Mouse (Mus musculus) neural tube, embryonic 10.5 days (tissue): ENCODE results near the gene Ccnb1.
"Not testable (repeated sequence)": the region's sequence is repeated elsewhere in the genome, so short reads cannot be mapped to it uniquely, and the experiment has no call there.

Experiments
- DNase-seq: peaks from one replicate; pipeline ENCODE4 v3.0.0-alpha.2; 2017; ENCODE audit warnings: low spot score; ENCODE audit errors: extremely low spot score

Gene Ccnb1

DNA sequence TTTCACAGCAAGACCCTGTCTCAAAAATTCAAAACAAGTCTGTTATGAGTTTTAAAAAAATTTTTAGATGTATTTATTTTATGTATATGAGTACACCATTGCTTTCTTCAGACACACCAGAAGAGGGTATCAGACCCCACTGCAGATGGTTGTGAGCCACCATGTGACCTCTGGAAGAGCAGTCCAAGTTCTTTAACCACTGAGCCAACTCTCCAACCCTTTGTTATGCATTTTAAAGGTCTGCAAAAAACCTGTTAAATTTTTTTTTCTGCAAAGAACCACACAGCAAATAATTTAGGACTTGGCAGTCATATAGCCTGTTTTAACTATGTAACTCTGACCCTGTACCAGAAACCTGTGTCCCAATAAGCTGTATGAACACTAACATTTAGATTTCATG, 11.7 kb downstream of the Ccnb1 start:
- DNase-seq, result no peak

DNA sequence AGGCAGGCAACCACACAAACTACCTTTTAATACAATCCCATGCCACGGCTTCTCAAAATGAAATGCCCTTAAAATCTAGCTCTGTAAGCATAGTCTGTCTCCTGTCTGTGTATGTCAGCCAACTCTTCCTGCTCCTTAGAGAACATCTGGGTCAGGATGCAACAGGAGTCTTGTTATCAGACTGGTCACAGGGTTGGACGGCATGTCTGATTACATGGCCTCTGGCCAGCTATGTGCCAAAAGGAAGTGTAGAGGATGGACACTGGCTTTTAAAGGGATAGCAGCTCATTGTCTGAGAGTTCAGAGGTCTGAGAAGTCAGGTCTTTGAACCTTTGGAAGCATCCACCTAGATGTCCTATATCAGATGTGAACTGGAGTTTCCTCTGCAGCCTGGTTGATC, 31.0 kb downstream of the Ccnb1 start:
- DNase-seq, result no peak

GRCm38 (mm10) chr13:100754186-100754585, 32.2 kb downstream of the Ccnb1 start:
- no peak for DNase-seq

GRCm38 (mm10) chr13:100753011-100753410, 33.4 kb downstream of the Ccnb1 start:
- DNase-seq, result no peak

GRCm38 (mm10) chr13:100752529-100752928, 33.8 kb downstream of the Ccnb1 start:
- no peak for DNase-seq

GRCm38 (mm10) chr13:100751402-100751801, 35.0 kb downstream of the Ccnb1 start:
- DNase-seq, result no peak

- DNase-seq, result no peak
Observed at GRCm38 (mm10) chr13:100750799-100751198, 35.6 kb downstream of the Ccnb1 start.

DNA sequence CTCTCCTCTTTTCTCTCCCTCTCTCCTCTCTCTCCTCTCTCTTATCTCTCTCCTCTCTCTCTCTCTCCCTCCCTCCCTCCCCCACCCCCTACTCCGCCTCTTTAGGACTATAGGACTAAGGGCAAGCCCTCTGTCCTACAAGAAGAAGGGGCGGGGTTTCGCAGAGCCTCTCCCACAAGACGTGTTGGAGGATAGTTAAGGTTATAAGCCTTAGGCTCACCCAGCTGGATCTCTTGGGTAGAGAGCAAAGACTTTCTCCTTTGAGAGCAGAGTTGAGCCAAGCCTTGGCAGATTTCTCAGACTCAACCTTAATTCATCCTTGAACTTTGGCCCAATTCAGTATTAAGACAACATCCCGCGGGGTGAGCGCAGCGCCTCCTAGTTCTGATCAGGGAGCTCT, 37.7 kb downstream of the Ccnb1 start:
- DNase-seq, result no peak

DNA sequence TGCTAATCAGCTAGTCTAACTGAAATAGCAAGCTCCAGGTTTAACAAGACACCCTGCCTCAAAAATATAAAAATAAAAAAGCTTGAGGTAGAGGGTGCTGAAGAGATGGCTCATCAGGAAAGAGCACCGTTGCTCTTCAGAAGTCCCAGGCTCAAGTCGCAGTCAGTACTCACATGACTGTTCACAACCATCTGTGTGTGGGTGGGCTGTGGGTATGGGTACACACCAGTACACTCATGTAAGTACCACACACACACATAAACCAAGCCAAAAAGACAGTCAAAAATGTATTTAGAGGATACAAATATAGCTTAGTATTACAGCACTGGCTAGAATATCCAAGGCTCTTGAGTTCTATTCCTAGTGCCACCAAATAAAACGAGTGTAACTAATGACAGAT, 40.3 kb downstream of the Ccnb1 start:
- DNase-seq, result no peak

DNA sequence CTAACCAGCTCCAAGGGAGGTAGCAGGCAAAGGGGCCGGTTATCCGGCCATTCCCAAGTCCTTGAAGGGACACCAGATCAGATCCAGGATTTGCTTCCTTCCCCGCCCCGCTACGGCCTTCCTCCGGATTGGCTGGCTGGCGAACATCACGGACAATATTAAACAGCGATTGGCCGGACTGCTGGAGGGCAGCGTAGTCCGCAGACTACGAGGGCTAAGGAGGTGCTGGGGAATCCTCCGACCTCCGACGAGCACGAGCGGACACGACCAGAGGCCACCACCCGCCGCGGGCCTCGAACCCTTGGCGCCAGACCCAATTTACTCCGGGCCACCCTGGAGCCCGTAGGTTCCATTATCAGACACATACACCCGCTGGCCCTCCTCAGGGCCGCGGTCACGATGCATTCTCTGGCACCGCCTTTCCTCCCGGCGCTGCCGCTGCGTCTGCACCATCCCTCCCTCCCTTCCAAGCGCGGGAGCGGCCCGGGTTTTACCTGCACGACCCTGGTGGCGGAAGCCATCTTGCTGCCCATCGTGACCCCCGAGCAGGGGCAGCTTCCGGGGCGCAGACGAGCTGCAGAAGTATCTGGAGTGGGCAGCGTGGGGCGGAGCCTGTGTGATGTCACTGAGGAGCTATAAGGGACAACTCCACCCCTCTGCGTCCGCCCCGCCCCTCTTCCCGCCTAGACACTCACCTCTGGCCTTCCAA, 42.2 kb downstream of the Ccnb1 start, which contains the start of gene Mrps36:
Mrps36 (minus strand) TSS at position 624 of the 709 bp plus-strand sequence.
- peak; percentile 93 for DNase-seq

GRCm38 (mm10) chr13:100743346-100744035, 42.9 kb downstream of the Ccnb1 start:
- DNase-seq, result no peak

DNA sequence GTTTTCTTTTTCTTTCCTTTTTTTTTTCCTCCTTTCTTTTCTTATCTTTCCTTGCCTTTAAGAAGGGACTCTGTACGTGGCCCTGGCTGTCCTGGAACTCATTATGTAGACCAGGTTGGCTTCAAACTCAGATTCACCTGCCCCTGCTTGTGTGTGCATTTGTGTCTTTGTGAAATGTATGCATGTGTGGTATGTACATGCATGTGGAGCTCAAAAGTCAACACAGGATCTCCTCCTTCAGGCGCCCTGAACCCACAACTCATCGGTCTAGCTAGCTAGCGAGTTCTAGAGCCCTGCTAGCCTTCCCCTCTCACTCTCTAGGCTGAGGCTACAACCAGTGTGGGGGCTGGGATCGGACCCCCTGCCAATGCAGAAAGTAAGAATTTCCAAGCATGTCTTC, 43.5 kb downstream of the Ccnb1 start:
- no peak for DNase-seq

- DNase-seq, result no peak
Observed at GRCm38 (mm10) chr13:100732756-100733155, 53.6 kb downstream of the Ccnb1 start.

DNA sequence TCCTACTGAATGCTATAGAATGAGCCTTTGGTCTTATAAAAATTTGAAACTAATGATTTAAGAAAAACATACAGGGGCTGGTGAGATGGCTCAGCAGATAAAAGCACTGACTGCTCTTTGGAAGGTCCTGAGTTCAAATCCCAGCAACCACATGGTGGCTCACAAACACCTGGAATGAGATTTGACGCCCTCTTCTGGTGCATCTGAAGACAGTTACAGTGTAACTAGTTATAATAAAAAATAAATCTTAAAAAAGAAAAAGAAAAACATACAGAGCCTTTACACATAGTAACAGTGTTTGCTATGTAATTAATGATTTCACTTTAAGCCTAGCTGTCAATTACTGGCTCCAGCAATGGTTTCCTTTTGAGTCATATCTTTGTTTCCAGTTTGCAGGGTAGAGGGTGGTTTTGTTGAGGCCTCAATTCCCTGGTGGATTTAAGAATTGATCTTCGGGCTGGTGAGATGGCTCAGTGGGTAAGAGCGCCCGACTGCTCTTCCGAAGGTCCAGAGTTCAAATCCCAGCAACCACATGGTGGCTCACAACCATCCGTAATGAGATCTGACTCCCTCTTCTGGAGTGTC, 54.8 kb downstream of the Ccnb1 start:
- DNase-seq, result not testable (repeated sequence)

DNA sequence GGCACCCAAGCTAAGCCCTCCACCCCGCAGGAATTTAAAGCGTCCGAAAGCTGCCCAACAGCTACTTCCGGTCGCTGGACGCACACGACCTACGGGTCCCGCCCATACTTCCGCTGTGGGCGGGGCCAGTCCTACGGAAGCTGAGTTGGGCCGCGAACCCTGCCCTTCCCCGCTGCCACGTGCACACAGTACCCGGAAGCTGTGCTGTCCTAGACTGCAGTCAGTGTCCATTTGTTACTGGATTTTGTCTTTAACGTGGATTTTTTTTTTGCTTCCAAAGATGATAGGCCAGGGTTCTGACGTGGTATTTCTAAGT, 55.6 kb downstream of the Ccnb1 start, which contains the start of gene Cdk7:
Cdk7 (minus strand) TSS at position 79 of the 316 bp plus-strand sequence.
- DNase-seq, result peak; percentile 93

- no peak for DNase-seq
Observed at GRCm38 (mm10) chr13:100730153-100730860, 56.1 kb downstream of the Ccnb1 start.
